41 mouse cellular contexts compared by ENCODE assay signal in the genomic region with DNA sequence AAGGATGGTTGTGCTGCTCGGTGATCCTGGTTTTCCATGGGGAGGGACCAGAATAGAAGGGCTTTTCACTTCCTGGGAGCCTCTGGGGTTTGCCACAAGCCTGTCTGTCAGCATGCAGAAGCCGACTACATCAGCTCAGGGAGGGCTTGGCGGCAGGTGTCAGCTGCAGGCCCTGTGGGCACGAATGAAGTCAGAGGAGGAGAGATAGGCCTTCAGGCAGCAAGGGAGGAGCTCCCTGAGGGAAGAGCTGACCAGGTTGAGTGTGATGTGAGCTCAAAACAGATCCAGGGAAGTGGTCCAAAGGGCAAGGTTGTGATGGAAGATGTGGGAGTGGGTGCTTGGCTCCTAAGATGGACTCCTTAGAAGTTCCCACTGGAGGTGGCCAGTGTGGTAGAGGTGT. TPM values are rescaled to one million over a fixed set of nuclear protein-coding genes. Genes with fewer than 3 reads are reported as not detected.
DNase-seq lines count a peak whose midpoint lies in the region; TF ChIP-seq lines count a peak whose summit lies in the region.
"Had no signal": no experiment of that assay in that cellular context is flagged by ENCODE, and none has a peak within 500 bp of the region (broad histone marks: within the 10 kb centered on the region; RNA-seq: fewer than 3 reads in every experiment).

No protein-coding gene starts in this region.

- H3K9me3 ChIP-seq in CH12.LX (replicated peaks; ENCODE audit: low read length): no peaks in the 10 kb centered on the region
- H3K9me3 ChIP-seq: embryonic facial prominence, embryonic 13.5 days; forebrain, embryonic 10.5 days; forebrain, embryonic 15.5 days; limb, embryonic 12.5 days; lung, embryonic 15.5 days; megakaryocyte, embryonic 14.5 days; midbrain, embryonic 13.5 days; neural tube, embryonic 15.5 days had no signal

- TF ChIP-seq CTCF in CH12.LX (conservative IDR thresholded peaks at IDR 0.05 in 1 of 2, IDR thresholded peaks at IDR 0.05 in 1 of 2; ENCODE audit: low read depth in 2 of 2, low read length in 2 of 2): no peak
- TF ChIP-seq CTCF in brain, embryonic 14.5 days (IDR thresholded peaks at IDR 0.05; ENCODE audit: borderline replicate concordance, extremely low read depth, insufficient read depth, insufficient read length): no peak

- intact Hi-C loops in gastrocnemius, postnatal 14 days (cut with DNase I; ENCODE audit: low total_unique reads): loop anchor here (10.0 kb wide), 1 partner anchor 56 kb away; no protein-coding TSS in a partner anchor

- peaks cover 15 to 40% of the 10 kb centered on the region in 2 experiments for H3K4me1 ChIP-seq in CH12.LX (ENCODE audit: control insufficient read depth in 1 of 2, insufficient read depth in 2 of 2)
- H3K4me1 ChIP-seq: limb, embryonic 12.5 days; megakaryocyte, embryonic 14.5 days had no signal

- in situ Hi-C loops in CH12.LX (cut with MboI; ENCODE audit: low pct_ligation_motif_present, low pct_unique_long_range_greater_than_20kb, low sequenced_read_pairs): no loop called here

- H3K79me2 ChIP-seq in CH12.LX (replicated peaks; ENCODE audit: control insufficient read depth, extremely low read depth, insufficient read depth, poor library complexity, severe bottlenecking): no peaks in the 10 kb centered on the region

- no peak for TF ChIP-seq EP300 in CH12.LX (IDR thresholded peaks at IDR 0.05; ENCODE audit: low read length)

- H3K27me3 ChIP-seq in CH12.LX (replicated peaks): peaks cover 9% of the 10 kb centered on the region
- H3K27me3 ChIP-seq: embryonic facial prominence, embryonic 13.5 days; forebrain, embryonic 15.5 days; limb, embryonic 12.5 days; lung, embryonic 15.5 days; midbrain, embryonic 13.5 days; neural tube, embryonic 15.5 days had no signal

- H3K36me3 ChIP-seq in CH12.LX (replicated peaks in 1 of 2; ENCODE audit: control insufficient read depth in 1 of 2, insufficient read depth in 1 of 2, low read length in 1 of 2): no peaks in the 10 kb centered on the region
- H3K36me3 ChIP-seq: embryonic facial prominence, embryonic 13.5 days; forebrain, embryonic 10.5 days; forebrain, embryonic 15.5 days; limb, embryonic 12.5 days; lung, embryonic 15.5 days; midbrain, embryonic 13.5 days; neural tube, embryonic 15.5 days had no signal

- no peak for TF ChIP-seq POLR2A in CH12.LX (IDR thresholded peaks at IDR 0.05; ENCODE audit: low read depth, low read length)
- TF ChIP-seq POLR2A in brain, embryonic 14.5 days (IDR thresholded peaks at IDR 0.05; ENCODE audit: borderline replicate concordance, extremely low read depth, insufficient read depth, insufficient read length, poor library complexity, severe bottlenecking): no peak

- no peak overlapping the region for H3K4me2 ChIP-seq in CH12.LX (ENCODE audit: insufficient read depth, low read depth, poor library complexity, severe bottlenecking)
- H3K4me2 ChIP-seq: embryonic facial prominence, embryonic 13.5 days; forebrain, embryonic 15.5 days; heart, embryonic 11.5 days; hindbrain, embryonic 14.5 days; limb, embryonic 12.5 days; lung, embryonic 15.5 days; midbrain, embryonic 13.5 days; neural tube, embryonic 15.5 days had no signal

- dilution Hi-C loops in CH12.LX (cut with MboI; ENCODE audit: extremely low pct_ligation_motif_present, extremely low pct_unique_long_range_greater_than_20kb, low sequenced_read_pairs): no loop called here

- TF ChIP-seq RAD21 in CH12.LX (IDR thresholded peaks at IDR 0.05; ENCODE audit: low read depth, low read length): no peak

- H3K9ac ChIP-seq in CH12.LX (ENCODE audit: insufficient read depth, low read depth): no peak overlapping the region
- H3K9ac ChIP-seq: embryonic facial prominence, embryonic 13.5 days; forebrain, embryonic 15.5 days; hindbrain, embryonic 14.5 days; limb, embryonic 12.5 days; lung, embryonic 15.5 days; midbrain, embryonic 13.5 days; neural tube, embryonic 15.5 days had no signal

- DNase-seq in CH12.LX (ENCODE audit: extremely low read depth): peak; percentile 27
- peak; percentile 25 for DNase-seq in brain, embryonic 14.5 days (ENCODE audit: low read depth)
- peak; percentile 70 for DNase-seq in thymus, postnatal 0 days (ENCODE audit: low spot score)
- DNase-seq in thymus, postnatal 4 days: peak; percentile 64
- DNase-seq in gastrocnemius, postnatal 14 days: no peak
- DNase-seq in layer of hippocampus, adult 9-10 months (ENCODE audit: low spot score): no peak
- DNase-seq: adrenal gland, adult 2 months; adrenal gland, postnatal 36 days; cerebellum, adult 9-10 months; embryo, embryonic 11 days; gastrocnemius, postnatal 36 days; heart, adult 18-20 months; heart, postnatal 36 days; kidney, adult 11 months; kidney, postnatal 14 days; lung, postnatal 36 days; retina, postnatal 1 day; right cerebral cortex, postnatal 14 days had no signal

- no peak overlapping the region for H3K4me3 ChIP-seq in CH12.LX (replicated peaks in 1 of 3; ENCODE audit: low read depth in 2 of 3, low read length in 2 of 3, poor library complexity in 1 of 3)
- H3K4me3 ChIP-seq: embryonic facial prominence, embryonic 13.5 days; forebrain, embryonic 10.5 days; forebrain, embryonic 15.5 days; left cerebral cortex, adult 2 months; limb, embryonic 12.5 days; lung, embryonic 15.5 days; megakaryocyte, embryonic 14.5 days; midbrain, embryonic 13.5 days; neural tube, embryonic 15.5 days had no signal

- H3K27ac ChIP-seq in CH12.LX (ENCODE audit: insufficient read depth, low read depth): no peak overlapping the region
- H3K27ac ChIP-seq: embryonic facial prominence, embryonic 13.5 days; forebrain, embryonic 10.5 days; forebrain, embryonic 15.5 days; hindbrain, embryonic 14.5 days; left cerebral cortex, adult 2 months; limb, embryonic 12.5 days; lung, embryonic 15.5 days; midbrain, embryonic 13.5 days; neural tube, embryonic 15.5 days had no signal

TF ChIP-seq in CH12.LX, 34 proteins besides CTCF, POLR2A, EP300 and RAD21:
- TF ChIP-seq IRF4 (IDR thresholded peaks at IDR 0.05; ENCODE audit: low read depth, low read length) (no peak), MEF2A (IDR thresholded peaks at IDR 0.05; ENCODE audit: borderline replicate concordance, low read depth, low read length) (peak; percentile 34; the same call in 1 of the 2 replicates)

RNA-seq across cellular contexts. Expression of gene Gm3646, which starts 35.7 kb away (rescaled TPM):
- total RNA-seq in CH12.LX (2012; rRNA removed) (not detected in 2 replicates), CH12.LX (2014; rRNA removed) (not detected in 2 replicates)
- not detected in 2 replicates for polyA plus RNA-seq in CH12.LX (2012; ENCODE audit: insufficient read length, low read depth)
- not detected in 2 replicates for polyA plus RNA-seq in brain, embryonic 14.5 days (2012; rRNA removed)
- polyA plus RNA-seq in thymus, postnatal 0 days (2015; fragmentation: Nextera tagmentation; extraction: Ambion mirVana): not detected in 2 replicates
- 1 to 10 TPM; 1.6 to 2.2 TPM for total RNA-seq in gastrocnemius, postnatal 14 days (2021)
- total RNA-seq: adrenal gland, adult 2 months; adrenal gland, postnatal 36 days; gastrocnemius, adult 18-20 months; layer of hippocampus, adult 18-20 months; layer of hippocampus, postnatal 14 days; left cerebral cortex, adult 2 months; left cerebral cortex, postnatal 25 days; liver, adult 2 months; monocyte, adult 5-6 weeks had no signal
- polyA plus RNA-seq: activated CD4-positive, CD25-positive, alpha-beta regulatory T cell, adult 4 months; adrenal gland, adult 2 months; embryonic facial prominence, embryonic 13.5 days; forebrain, embryonic 10.5 days; forebrain, embryonic 15.5 days; frontal cortex, adult 2 months; hindbrain, embryonic 14.5 days; inflammation-experienced regulatory T-cells, adult 6 months; kidney, embryonic 14.5 days; limb, embryonic 12.5 days; liver, adult 2 months; liver, embryonic 16.5 days; lung, embryonic 15.5 days; midbrain, embryonic 13.5 days; neural tube, embryonic 15.5 days; stomach, embryonic 16.5 days had no signal

RNA-seq across cellular contexts. Expression of gene Map4k4, which starts 59.9 kb away (rescaled TPM):
- 33.3 and 41.0 TPM in 2 replicates for total RNA-seq in CH12.LX (2012; rRNA removed)
- total RNA-seq in CH12.LX (2014; rRNA removed): 20.3 and 21.8 TPM in 2 replicates
- polyA plus RNA-seq in CH12.LX (2012; ENCODE audit: insufficient read length, low read depth): 46.3 and 47.0 TPM in 2 replicates
- polyA plus RNA-seq in brain, embryonic 14.5 days (2012; rRNA removed): 358 and 424 TPM in 2 replicates
- polyA plus RNA-seq in thymus, postnatal 0 days (2015; fragmentation: Nextera tagmentation; extraction: Ambion mirVana): 19.7 and 32.0 TPM in 2 replicates
- total RNA-seq in gastrocnemius, postnatal 14 days (2021): 10 to 100 TPM; 53.2 to 53.6 TPM

Comparison
In these comparisons a context has a peak if more than half of its experiments do, and no peak if none do; other contexts are left out.
1. DNase-seq: peak in CH12.LX (single experiment), brain, embryonic 14.5 days (single experiment), thymus, postnatal 0 days (single experiment) and thymus, postnatal 4 days (single experiment); none in gastrocnemius, postnatal 14 days (single experiment) and layer of hippocampus, adult 9-10 months (single experiment).